Mouse (Mus musculus): ENCODE measurements around the gene Mesd. TPM values are rescaled to one million over a fixed set of nuclear protein-coding genes. Genes with fewer than 3 reads are reported as not detected.

Gene Mesd
- 24.5 TPM for total RNA-seq (2023)

DNA sequence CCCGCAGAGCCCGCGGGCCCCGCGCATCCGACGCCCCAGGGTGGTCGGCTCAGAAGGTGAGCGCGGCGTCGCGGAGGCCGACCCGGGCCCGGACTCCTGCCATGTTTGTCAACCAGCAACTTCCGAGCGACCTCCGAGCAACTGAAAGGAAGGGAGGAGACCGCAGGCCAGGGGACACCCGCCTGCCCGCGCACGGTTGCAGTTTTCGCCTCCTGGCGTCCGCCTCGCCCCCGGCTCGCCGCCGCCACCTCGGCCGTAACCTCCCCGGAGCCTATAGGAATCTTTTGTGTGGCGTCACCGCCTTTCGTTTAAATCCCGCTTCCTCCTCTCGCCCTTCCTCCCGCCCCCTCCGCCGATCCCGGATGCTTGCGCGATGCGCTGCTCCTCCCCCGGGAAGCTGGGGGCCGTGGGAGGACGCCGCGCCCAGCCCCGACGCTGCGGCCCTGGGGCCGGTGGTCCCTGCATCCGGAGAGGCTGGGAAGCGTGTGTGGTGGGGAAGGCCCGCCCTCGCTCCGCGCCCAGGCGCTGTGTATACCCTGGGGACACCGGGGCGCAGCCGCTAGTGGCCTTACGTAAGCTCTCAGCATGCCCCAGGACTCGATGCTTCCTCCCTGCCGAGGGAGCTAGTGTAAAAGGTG is at the start of gene Mesd, which contains the start of gene Tlnrd1:
TSS of gene Mesd (plus strand) at position 446 of the 638 bp plus-strand sequence.
TSS of gene Tlnrd1 (minus strand) at position 285 of the 638 bp plus-strand sequence.

Other genes starting within 250 kb of the Mesd start
- gene Il16, start 138.7 kb upstream of the Mesd start, total RNA-seq (2023): 258 TPM
- gene Cfap161, start 89.6 kb upstream of the Mesd start, total RNA-seq (2023): not detected
- 6.4 TPM for gene Tlnrd1, start 161 bp upstream of the Mesd start, total RNA-seq (2023)
- not detected for gene Cemip, start 202.0 kb downstream of the Mesd start, total RNA-seq (2023)